Mouse (Mus musculus): ENCODE measurements around the gene Ccdc188. TPM values are rescaled to one million over a fixed set of nuclear protein-coding genes. Genes with fewer than 3 reads are reported as not detected.

The Ccdc188 gene
- polyA plus RNA-seq, 1 experiment from 2014 or later: not detected

DNA sequence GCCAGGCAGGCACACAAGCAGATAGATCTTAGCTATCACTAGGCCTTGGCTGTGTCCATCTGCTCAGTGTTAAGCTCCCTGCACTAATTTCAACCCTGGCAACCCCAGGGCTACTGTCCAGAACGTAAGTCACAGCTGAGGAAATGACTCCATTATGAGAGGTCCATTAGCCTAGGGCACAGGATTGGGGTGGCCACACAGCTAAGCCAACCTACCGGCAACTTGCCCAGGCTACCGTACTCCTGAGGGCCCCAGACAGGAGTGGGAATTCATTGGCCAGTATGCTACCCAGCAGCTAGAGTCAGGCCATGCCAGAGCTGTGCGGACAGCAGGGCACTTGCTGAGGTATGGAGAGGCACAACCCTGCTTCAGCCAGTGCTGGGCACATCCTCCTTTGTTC is 11.2 kb downstream of the Ccdc188 start:
- WGBS: 99% methylated on average over 4 of the region's 4 CpGs
- peaks cover 12% of the 10 kb centered on the region for H3K36me3 ChIP-seq (ENCODE audit: control insufficient read depth, insufficient read depth, low read length)
- no peak overlapping the region for H3K4me2 ChIP-seq
- no peak for ATAC-seq (ENCODE audit: low FRiP score)
- no peak overlapping the region for H3K27ac ChIP-seq (ENCODE audit: low read depth, low read length)
- H3K9me3 ChIP-seq (ENCODE audit: control insufficient read depth, low read length): no peaks in the 10 kb centered on the region
- H3K4me3 ChIP-seq (ENCODE audit: low read depth, low read length): no peak overlapping the region
- peaks cover 1% of the 10 kb centered on the region; the same call in 1 of the 2 replicates for H3K4me1 ChIP-seq (ENCODE audit: control insufficient read depth, insufficient read depth, low read length)
- no peak for DNase-seq (ENCODE audit: low spot score, missing footprints)
- no peak overlapping the region for H3K9ac ChIP-seq (ENCODE audit: low read length)
- no peaks in the 10 kb centered on the region for H3K27me3 ChIP-seq (ENCODE audit: control insufficient read depth, insufficient read depth, low read length)

DNA sequence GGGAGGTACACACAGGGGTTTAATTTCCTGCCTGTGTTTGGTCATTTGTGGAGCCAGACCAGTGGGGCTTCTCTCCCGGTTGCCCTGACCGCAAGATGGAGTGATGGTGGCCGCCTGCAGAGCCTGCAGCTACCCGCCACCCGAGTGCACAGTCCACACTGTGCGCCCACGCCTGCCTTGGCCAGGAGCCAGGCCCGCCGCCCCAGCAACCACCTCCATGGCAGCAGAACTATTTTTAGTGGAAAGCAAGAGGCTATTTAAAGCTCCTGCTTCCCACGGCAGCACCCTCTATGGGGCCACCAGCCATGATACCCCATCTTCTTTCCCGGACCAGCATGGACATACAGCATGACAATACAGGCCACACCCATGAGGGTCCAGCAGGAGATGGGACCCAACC is 11.9 kb downstream of the Ccdc188 start:
- 87% methylated on average over 11 of the region's 11 CpGs for WGBS
- no peaks in the 10 kb centered on the region for H3K27me3 ChIP-seq (ENCODE audit: control insufficient read depth, insufficient read depth, low read length)
- H3K9ac ChIP-seq (ENCODE audit: low read length): no peak overlapping the region
- peaks cover 8% of the 10 kb centered on the region for H3K4me1 ChIP-seq (ENCODE audit: control insufficient read depth, insufficient read depth, low read length)
- H3K27ac ChIP-seq (ENCODE audit: low read depth, low read length): no peak overlapping the region
- ATAC-seq (ENCODE audit: low FRiP score): no peak
- H3K9me3 ChIP-seq (ENCODE audit: control insufficient read depth, low read length): no peaks in the 10 kb centered on the region
- peaks cover 9% of the 10 kb centered on the region for H3K36me3 ChIP-seq (ENCODE audit: control insufficient read depth, insufficient read depth, low read length)
- DNase-seq (ENCODE audit: low spot score, missing footprints): no peak
- no peak overlapping the region for H3K4me3 ChIP-seq (ENCODE audit: low read depth, low read length)
- no peak overlapping the region for H3K4me2 ChIP-seq

DNA sequence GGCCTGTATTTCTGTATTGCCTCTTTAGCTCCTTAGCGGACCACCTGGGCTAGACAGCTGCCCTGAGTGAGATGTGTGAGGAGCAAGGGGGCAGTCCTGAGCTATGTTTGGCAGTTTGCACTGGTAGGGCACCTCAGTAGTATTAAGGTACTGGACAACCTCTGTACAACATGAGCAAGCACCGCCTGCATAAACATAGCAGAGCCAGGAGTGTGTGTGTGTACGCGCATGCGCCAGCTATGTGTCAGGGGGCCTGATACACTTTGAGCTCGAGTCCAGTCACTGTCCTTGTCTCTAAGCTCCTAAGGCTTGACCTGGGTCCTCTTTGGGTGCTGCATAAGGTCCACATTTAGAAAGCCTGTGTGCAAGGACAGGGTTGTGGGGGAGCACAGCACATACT is 12.9 kb downstream of the Ccdc188 start:
- no peak for ATAC-seq (ENCODE audit: low FRiP score)
- DNase-seq (ENCODE audit: low spot score, missing footprints): no peak

DNA sequence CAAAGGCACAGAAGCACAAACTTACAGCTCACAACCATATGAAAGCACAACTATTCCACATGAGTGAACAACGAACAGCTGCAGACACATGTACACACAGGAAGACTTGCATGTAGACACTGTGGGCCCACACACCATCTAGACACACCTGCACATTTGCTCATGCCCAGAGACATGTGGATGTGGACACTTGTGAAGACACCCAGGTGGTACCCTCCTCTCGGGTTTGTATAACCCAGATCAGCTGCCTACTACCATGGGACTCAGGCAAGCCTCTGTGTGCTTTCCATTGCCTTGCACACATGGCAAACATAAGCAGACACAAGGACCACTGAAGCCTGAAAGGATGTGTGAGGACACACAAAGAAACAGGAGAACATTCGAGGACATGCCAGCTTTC is 13.4 kb downstream of the Ccdc188 start:
- 92% methylated on average over 3 of the region's 3 CpGs for WGBS
- H3K36me3 ChIP-seq (ENCODE audit: control insufficient read depth, insufficient read depth, low read length): peaks cover 5% of the 10 kb centered on the region; the same call in 1 of the 2 replicates
- H3K27ac ChIP-seq (ENCODE audit: low read depth, low read length): no peak overlapping the region
- no peaks in the 10 kb centered on the region for H3K27me3 ChIP-seq (ENCODE audit: control insufficient read depth, insufficient read depth, low read length)
- H3K4me2 ChIP-seq: no peak overlapping the region
- H3K4me3 ChIP-seq (ENCODE audit: low read depth, low read length): no peak overlapping the region
- no peak for DNase-seq (ENCODE audit: low spot score, missing footprints)
- ATAC-seq (ENCODE audit: low FRiP score): no peak
- no peak overlapping the region for H3K9ac ChIP-seq (ENCODE audit: low read length)
- peaks cover 14% of the 10 kb centered on the region for H3K4me1 ChIP-seq (ENCODE audit: control insufficient read depth, insufficient read depth, low read length)
- H3K9me3 ChIP-seq (ENCODE audit: control insufficient read depth, low read length): no peaks in the 10 kb centered on the region

More for the DNA sequence above, 12.9 kb downstream of the Ccdc188 start:
- peaks cover 9% of the 10 kb centered on the region for H3K4me1 ChIP-seq (ENCODE audit: control insufficient read depth, insufficient read depth, low read length)
- WGBS: 91% methylated on average over 6 of the region's 6 CpGs
- no peak overlapping the region for H3K9ac ChIP-seq (ENCODE audit: low read length)
- no peak overlapping the region for H3K27ac ChIP-seq (ENCODE audit: low read depth, low read length)
- no peak overlapping the region for H3K4me3 ChIP-seq (ENCODE audit: low read depth, low read length)
- H3K27me3 ChIP-seq (ENCODE audit: control insufficient read depth, insufficient read depth, low read length): no peaks in the 10 kb centered on the region
- no peak overlapping the region for H3K4me2 ChIP-seq
- H3K9me3 ChIP-seq (ENCODE audit: control insufficient read depth, low read length): no peaks in the 10 kb centered on the region
- H3K36me3 ChIP-seq (ENCODE audit: control insufficient read depth, insufficient read depth, low read length): peaks cover 7% of the 10 kb centered on the region; the same call in 1 of the 2 replicates

DNA sequence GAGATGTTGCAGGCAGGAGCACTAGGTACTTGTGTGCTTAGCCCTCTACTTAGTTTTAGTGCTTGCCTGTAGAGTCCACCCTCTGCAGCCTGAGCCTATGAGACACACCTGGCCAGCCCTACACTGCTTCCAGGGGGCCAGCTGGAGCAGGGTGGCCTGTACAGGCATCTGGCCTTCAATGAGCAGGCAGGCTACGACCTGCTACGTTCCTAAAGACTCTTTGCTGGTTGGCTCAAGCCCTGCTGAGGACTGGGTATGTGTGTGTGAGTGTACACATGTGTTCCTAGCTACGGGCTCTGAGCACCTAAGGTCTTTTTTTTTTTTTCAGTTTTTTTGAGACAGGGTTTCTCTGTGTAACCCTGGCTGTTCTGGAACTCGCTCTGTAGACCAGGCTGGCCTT is 13.8 kb downstream of the Ccdc188 start:
- no peak overlapping the region for H3K27ac ChIP-seq (ENCODE audit: low read depth, low read length)
- no peak overlapping the region for H3K4me2 ChIP-seq
- no peak for DNase-seq (ENCODE audit: low spot score, missing footprints)
- H3K9me3 ChIP-seq (ENCODE audit: control insufficient read depth, low read length): no peaks in the 10 kb centered on the region
- no peak overlapping the region for H3K4me3 ChIP-seq (ENCODE audit: low read depth, low read length)
- H3K4me1 ChIP-seq (ENCODE audit: control insufficient read depth, insufficient read depth, low read length): peaks cover 16% of the 10 kb centered on the region
- H3K36me3 ChIP-seq (ENCODE audit: control insufficient read depth, insufficient read depth, low read length): peaks cover 2% of the 10 kb centered on the region; the same call in 1 of the 2 replicates
- ATAC-seq (ENCODE audit: low FRiP score): no peak
- H3K27me3 ChIP-seq (ENCODE audit: control insufficient read depth, insufficient read depth, low read length): no peaks in the 10 kb centered on the region
- no peak overlapping the region for H3K9ac ChIP-seq (ENCODE audit: low read length)
- 81% methylated on average over 4 of the region's 4 CpGs for WGBS

DNA sequence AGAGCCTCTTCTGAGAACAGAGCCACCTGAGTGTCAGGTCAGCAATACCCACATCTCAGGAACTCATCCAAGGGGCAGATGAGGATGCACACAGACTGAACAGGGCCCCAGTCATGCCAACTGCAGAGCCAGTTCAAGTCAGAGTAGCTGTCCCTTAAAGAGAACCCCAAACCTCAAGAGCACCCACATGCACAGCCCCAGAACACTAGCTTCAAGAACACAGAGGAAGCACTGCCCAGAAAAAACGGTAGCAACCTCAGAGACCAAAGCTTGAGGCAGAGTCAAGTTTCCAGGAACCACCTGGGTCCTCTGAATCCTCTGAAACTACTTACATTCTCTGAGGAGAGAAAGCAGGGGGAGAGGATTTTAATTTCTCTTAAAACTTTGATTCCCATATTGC is 15.8 kb downstream of the Ccdc188 start:
- Histone ChIP-seq H3K4me1 (ENCODE audit: control insufficient read depth, insufficient read depth, low read length) (peaks cover 18% of the 10 kb centered on the region), H3K4me2 (no peak overlapping the region), H3K9ac (ENCODE audit: low read length) (no peak overlapping the region), H3K27me3 (ENCODE audit: control insufficient read depth, insufficient read depth, low read length) (no peaks in the 10 kb centered on the region), H3K9me3 (ENCODE audit: control insufficient read depth, low read length) (no peaks in the 10 kb centered on the region), H3K36me3 (ENCODE audit: control insufficient read depth, insufficient read depth, low read length) (no peaks in the 10 kb centered on the region; the same call in 1 of the 2 replicates), H3K4me3 (ENCODE audit: low read depth, low read length) (no peak overlapping the region), H3K27ac (ENCODE audit: low read depth, low read length) (no peak overlapping the region)
- 79% methylated on average over 1 of the region's 1 CpGs for WGBS
- ATAC-seq (ENCODE audit: low FRiP score) (no peak), DNase-seq (ENCODE audit: low spot score, missing footprints) (no peak)

DNA sequence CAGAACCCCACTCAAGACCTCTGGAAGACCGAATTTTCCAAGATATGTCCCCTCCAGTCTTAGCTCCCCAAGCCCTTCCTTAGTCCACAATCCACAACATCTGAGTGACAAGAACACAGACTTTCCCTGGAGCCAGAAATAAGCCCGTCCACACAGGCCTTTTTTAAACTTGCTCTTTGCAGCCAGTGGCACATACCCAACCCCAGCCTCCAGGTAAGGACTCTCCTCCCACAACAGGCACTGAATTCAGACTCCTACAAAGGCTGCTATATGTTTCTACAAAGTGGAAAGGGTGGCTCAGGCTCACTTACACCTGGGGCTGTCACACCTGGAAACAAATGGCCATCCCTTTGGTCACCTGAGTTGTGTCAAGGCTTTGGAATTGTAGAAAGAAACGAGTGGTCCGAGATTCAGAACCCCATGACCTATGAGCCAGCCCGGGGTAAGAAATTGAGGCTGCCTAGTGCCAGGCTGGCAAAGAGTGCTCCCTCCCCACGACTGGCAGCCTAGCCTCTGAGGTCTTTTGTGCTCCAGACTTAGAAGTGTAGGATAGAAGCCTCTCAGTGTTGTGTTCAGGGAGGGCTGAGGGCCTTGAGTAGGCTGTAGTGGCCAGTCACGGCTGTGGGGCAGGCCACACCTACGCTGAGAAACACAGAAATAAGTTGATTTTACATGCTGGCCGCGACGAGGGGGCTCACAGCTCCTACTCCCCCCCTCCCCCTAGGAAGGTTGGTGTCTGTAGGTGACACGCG is 16.4 kb downstream of the Ccdc188 start:
- WGBS: 24% methylated on average over 13 of the region's 13 CpGs

DNA sequence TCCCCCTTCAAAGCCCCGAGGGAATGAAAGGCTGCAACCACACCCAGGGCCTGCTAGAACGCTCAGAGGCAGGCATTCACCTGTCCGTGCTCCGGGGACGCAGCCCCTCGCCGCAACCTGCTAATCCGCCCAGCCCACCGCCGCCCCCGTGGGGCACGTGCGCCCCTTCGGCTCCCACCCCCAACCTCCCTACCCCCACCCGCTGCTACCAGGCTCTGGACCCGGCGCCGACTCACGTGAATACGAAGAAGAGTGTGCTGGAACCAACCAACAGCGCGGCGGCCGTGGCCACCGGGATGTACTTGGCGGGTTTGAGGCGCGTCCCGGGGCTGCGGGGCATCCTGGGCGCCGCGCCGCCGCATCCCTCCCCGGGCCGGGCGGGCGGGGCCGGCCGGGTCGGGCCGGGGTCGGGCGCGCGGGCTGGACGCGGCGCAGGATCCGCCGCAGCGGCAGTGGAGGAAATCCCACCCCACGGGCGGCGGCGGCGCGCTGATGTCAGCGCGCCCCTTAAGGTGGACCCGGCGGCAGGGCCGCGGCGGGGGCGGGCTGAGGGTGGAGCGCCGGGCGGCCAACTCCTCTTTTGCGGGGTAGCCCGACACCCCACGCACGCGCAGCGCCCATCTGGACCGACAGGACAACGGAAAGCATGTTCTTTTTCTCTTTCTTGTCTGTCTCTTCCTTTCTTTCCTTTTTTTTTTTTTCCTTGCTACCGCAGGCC is 17.2 kb downstream of the Ccdc188 start, which contains the start of gene Zdhhc8:
Gene Zdhhc8 (minus strand): TSS at position 466 of the 718 bp plus-strand sequence.
- H3K36me3 ChIP-seq (ENCODE audit: control insufficient read depth, insufficient read depth, low read length): peaks cover 8% of the 10 kb centered on the region
- peak within 1 kb of the TSS; percentile 91 for H3K9ac ChIP-seq (ENCODE audit: low read length)
- DNase-seq (ENCODE audit: low spot score, missing footprints): peak; percentile 95
- H3K27me3 ChIP-seq (ENCODE audit: control insufficient read depth, insufficient read depth, low read length): no peaks in the 10 kb centered on the region
- ATAC-seq (ENCODE audit: low FRiP score): peak; percentile 80
- H3K4me1 ChIP-seq (ENCODE audit: control insufficient read depth, insufficient read depth, low read length): peaks cover 18% of the 10 kb centered on the region
- peak within 1 kb of the TSS; percentile 87 for H3K27ac ChIP-seq (ENCODE audit: low read depth, low read length)
- peak within 1 kb of the TSS; percentile 87 for H3K4me3 ChIP-seq (ENCODE audit: low read depth, low read length)
- peak within 1 kb of the TSS; percentile 87 for H3K4me2 ChIP-seq
- H3K9me3 ChIP-seq (ENCODE audit: control insufficient read depth, low read length): no peaks in the 10 kb centered on the region
- 1% methylated on average over 70 of the region's 79 CpGs for WGBS

More for the DNA sequence above, 16.4 kb downstream of the Ccdc188 start:
- ATAC-seq (ENCODE audit: low FRiP score) (peak; percentile 22; the same call in 1 of the 2 replicates), DNase-seq (ENCODE audit: low spot score, missing footprints) (no peak)
- Histone ChIP-seq H3K9me3 (ENCODE audit: control insufficient read depth, low read length) (no peaks in the 10 kb centered on the region), H3K27ac (ENCODE audit: low read depth, low read length) (no peak overlapping the region; the same call in 1 of the 2 replicates), H3K4me3 (ENCODE audit: low read depth, low read length) (peak overlapping the region; percentile 87), H3K27me3 (ENCODE audit: control insufficient read depth, insufficient read depth, low read length) (no peaks in the 10 kb centered on the region), H3K4me1 (ENCODE audit: control insufficient read depth, insufficient read depth, low read length) (peaks cover 18% of the 10 kb centered on the region), H3K36me3 (ENCODE audit: control insufficient read depth, insufficient read depth, low read length) (peaks cover 4% of the 10 kb centered on the region), H3K9ac (ENCODE audit: low read length) (peak overlapping the region; percentile 91), H3K4me2 (peak overlapping the region; percentile 87)
